Mouse (Mus musculus): ENCODE data around the gene Nckap5. TPM values are rescaled to one million over a fixed set of nuclear protein-coding genes. Genes with fewer than 3 reads are reported as not detected.

Nckap5 gene
- 2.8 TPM for polyA plus RNA-seq (2017; shearing (Covaris generic))

DNA sequence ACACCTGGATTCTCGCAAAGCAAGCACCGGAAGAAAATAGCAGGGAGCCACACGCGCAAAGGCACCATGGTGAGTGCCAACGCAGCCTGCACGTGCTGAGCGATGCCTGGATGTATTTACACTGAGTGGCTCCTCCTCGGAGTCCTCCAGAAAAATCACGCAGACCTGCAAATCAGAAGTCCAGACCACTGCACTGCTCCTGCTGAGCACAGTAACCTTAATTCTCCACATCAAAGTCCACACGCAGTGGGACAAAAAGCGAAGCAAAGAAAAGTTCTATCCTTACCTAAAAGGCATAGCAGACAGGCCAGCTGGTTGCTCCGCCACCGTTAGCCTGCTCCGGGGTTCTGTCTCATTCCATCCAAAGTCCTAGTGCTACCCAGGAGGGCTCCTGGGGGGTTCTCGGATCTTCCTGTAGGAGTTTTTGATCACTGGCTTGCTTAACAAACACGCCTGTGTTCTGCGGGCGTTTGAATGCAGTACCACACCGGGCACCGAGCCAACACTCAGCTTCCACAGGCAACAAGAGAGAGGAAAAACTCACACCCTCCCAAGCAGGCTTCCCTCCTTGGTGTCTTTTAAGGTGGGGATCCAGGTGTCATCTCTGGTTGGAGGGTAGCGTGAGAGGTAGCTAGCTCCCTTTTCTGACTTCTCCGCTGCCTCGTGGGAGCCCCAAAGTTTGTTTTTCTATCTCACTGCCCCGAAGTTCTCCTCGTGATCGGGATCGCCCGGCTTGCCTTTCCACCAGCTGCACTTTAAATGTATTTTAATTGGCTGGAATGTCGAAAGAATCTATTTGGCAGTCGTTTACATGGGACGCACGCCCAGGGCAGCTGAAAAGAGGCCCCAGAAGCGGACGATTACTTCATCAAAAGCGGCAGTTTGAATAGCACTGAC lies at the start of gene Nckap5:
Gene Nckap5, minus strand, starts transcription at position 769 of the 897 bp plus-strand sequence.

DNA sequence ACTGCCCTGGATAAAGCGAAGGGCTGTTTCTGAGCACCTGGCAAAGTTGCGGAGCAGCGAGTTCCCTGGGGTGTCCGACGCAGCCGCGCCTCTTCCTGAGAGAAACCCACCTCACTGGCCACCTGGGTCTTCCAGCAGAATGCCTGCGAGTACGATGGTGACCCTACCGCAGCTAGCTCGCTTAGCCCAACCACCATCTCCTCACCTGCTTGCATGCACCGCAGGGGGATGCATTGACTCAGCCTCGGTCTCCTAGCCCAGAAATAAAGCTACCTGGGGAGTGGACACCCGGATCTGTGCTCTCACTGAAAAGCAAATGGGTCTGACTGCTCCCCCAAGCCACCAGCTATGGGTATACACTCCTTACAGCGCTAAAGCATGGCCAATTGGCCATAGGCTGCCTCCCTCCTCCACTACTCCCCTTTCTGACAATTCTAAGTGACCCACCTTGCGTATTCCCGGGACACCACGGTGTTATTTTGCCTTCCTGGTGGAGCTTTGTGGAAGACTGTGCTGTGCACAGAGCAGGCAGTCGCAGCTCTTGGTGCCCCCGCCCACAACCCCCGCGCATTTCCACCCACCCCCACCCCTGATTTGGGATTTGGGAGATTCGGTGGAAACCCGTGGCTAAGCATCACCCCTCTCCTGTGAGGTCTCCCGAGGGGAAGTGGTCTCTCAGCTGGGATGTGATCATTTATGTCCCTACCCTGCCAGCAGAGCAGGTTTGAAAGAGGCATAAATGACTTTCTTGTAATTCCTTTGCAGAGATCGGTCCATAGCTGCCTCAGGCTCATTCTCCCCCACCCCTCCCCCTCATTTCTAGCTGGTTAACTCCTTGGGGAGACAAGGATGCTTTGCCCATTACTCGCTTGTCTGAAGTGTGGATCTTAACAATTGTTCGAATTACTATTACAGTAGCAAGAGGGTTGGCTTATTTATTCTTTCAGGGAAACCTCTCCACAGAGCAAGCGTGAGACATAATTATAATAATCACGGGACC lies 917.7 kb downstream of the Nckap5 start, which contains the start of gene Lypd1:
Gene Lypd1, minus strand, starts transcription at position 501 of the 1,000 bp plus-strand sequence.

Data from CD4-positive, CD25-positive, alpha-beta regulatory T cell, adult 9 weeks (primary cell).